Mouse (Mus musculus): Measurements from ENCODE around the gene Sord.

DNA sequence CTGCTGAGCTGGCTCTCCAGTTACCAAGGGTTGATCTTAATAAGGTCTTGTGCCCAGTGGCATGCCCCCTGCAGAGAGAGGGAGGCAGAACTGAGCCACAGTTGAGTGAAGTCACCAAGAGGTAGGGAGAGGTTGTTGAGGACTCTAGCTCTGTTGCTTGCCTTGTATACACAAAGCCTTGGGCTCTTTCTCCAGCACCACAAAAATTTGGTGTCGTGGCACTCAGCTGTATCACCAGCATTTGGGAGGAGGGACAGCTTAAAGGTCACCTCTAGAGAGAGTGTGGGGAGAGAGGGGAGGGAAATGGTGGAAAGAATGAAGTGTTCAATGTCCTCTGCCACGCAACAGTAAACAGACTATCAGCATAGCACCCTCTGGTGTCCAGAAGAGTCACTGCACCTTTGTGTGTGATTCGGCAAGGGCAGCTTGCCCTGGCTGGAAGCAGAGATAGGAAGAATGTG, 9.2 kb downstream of the Sord start:
- TF ChIP-seq CTCF (IDR thresholded peaks at IDR 0.05; ENCODE audit: insufficient read depth, low read length) (peak; percentile 95), POLR2A (IDR thresholded peaks at IDR 0.05; ENCODE audit: borderline replicate concordance, extremely low read depth, low read depth, low read length) (no peak)
